Mouse (Mus musculus) gastrocnemius, adult 8-10 months (tissue): ENCODE measurements around the gene Olfr976. TPM values are rescaled to one million over a fixed set of nuclear protein-coding genes. Genes with fewer than 3 reads are reported as not detected.
"Not testable (repeated sequence)": the region's sequence is repeated elsewhere in the genome, so short reads cannot be mapped to it uniquely, and the experiment has no call there.

Source experiments
- DNase-seq, 2 experiments: peaks; one replicate each; pipeline ENCODE4 v3.0.0; 2022; ENCODE audit warnings: low spot score in 2 of 2
- total RNA-seq, 4 experiments: library from RNA; stranded (reverse); gene quantifications; 2 replicates each; pipeline ENCODE4 v1.2.4; 2022

The Olfr976 gene
- total RNA-seq: not detected

GRCm38 (mm10) chr9:39961033-39961432 lies at the start of gene Olfr976:
Olfr976 (minus strand) TSS chr9:39961133.
- not testable (repeated sequence) for DNase-seq

GRCm38 (mm10) chr9:40009482-40009881 lies 48.5 kb upstream of the Olfr976 start, which contains the start of gene Olfr980:
Olfr980 (minus strand) TSS chr9:40009582.
- DNase-seq: no peak

GRCm38 (mm10) chr9:40003365-40003764 lies 42.4 kb upstream of the Olfr976 start, which contains the start of gene Olfr979:
Olfr979 (minus strand) TSS chr9:40003465.
- DNase-seq: no peak

- DNase-seq: no peak
Observed at GRCm38 (mm10) chr9:39991813-39992212, 30.9 kb upstream of the Olfr976 start, which contains the start of gene Olfr978. Olfr978 (plus strand) TSS chr9:39992113.

GRCm38 (mm10) chr9:39976581-39977145 lies 15.7 kb upstream of the Olfr976 start:
- not testable (repeated sequence) for DNase-seq

- DNase-seq: no peak
Observed at GRCm38 (mm10) chr9:39951946-39952345, 9.0 kb downstream of the Olfr976 start, which contains the start of gene Olfr975. Olfr975 (minus strand) TSS chr9:39952046.

- DNase-seq: no peak
Observed at GRCm38 (mm10) chr9:39937201-39937600, 23.7 kb downstream of the Olfr976 start, which contains the start of gene Olfr974. Olfr974 (plus strand) TSS chr9:39937501.

- DNase-seq: not testable (repeated sequence)
Observed at GRCm38 (mm10) chr9:39928837-39929236, 32.1 kb downstream of the Olfr976 start.

- not testable (repeated sequence) for DNase-seq
Observed at GRCm38 (mm10) chr9:39927975-39928836, 32.7 kb downstream of the Olfr976 start.

GRCm38 (mm10) chr9:39909939-39910338 lies 51.0 kb downstream of the Olfr976 start:
- DNase-seq: no peak

GRCm38 (mm10) chr9:39907036-39907435 lies 53.9 kb downstream of the Olfr976 start, which contains the start of gene Olfr229:
Olfr229 (plus strand) TSS chr9:39907336.
- DNase-seq: no peak

- no peak for DNase-seq
Observed at GRCm38 (mm10) chr9:39905106-39905505, 55.8 kb downstream of the Olfr976 start.

Other genes with a start within 250 kb of the Olfr976 start
- gene Olfr965, start 249.8 kb downstream of the Olfr976 start, total RNA-seq: not detected
- gene Olfr150, start 230.2 kb downstream of the Olfr976 start, total RNA-seq: not detected
- not detected for gene Olfr967, start 214.9 kb downstream of the Olfr976 start, total RNA-seq
- not detected for gene Olfr968, start 177.9 kb downstream of the Olfr976 start, total RNA-seq
- not detected for gene Olfr969, start 170.2 kb downstream of the Olfr976 start, total RNA-seq
- gene Olfr970, start 152.3 kb downstream of the Olfr976 start, total RNA-seq: not detected
- gene Olfr971, start 124.3 kb downstream of the Olfr976 start, total RNA-seq: not detected
- not detected for gene Olfr972, start 94.7 kb downstream of the Olfr976 start, total RNA-seq
- not detected for gene Olfr229, start 53.8 kb downstream of the Olfr976 start, total RNA-seq
- gene Olfr974, start 23.6 kb downstream of the Olfr976 start, total RNA-seq: not detected
- not detected for gene Olfr975, start 9.1 kb downstream of the Olfr976 start, total RNA-seq
- not detected for gene Olfr978, start 31.0 kb upstream of the Olfr976 start, total RNA-seq
- gene Olfr979, start 42.3 kb upstream of the Olfr976 start, total RNA-seq: not detected
- gene Olfr980, start 48.4 kb upstream of the Olfr976 start, total RNA-seq: not detected
- not detected for gene Olfr981, start 60.3 kb upstream of the Olfr976 start, total RNA-seq
- not detected for gene Olfr982, start 112.7 kb upstream of the Olfr976 start, total RNA-seq
- not detected for gene Olfr983, start 132.5 kb upstream of the Olfr976 start, total RNA-seq
- gene Olfr984, start 153.1 kb upstream of the Olfr976 start, total RNA-seq: not detected
- not detected for gene Olfr985, start 169.1 kb upstream of the Olfr976 start, total RNA-seq
- not detected for gene Tmem225, start 187.0 kb upstream of the Olfr976 start, total RNA-seq
- gene Olfr986, start 219.8 kb upstream of the Olfr976 start, total RNA-seq: not detected
- gene Zfp202, start 231.2 kb upstream of the Olfr976 start, total RNA-seq: 1 to 10 TPM; 1.6 to 2.1 (median 1.8) TPM